In the genomic region with DNA sequence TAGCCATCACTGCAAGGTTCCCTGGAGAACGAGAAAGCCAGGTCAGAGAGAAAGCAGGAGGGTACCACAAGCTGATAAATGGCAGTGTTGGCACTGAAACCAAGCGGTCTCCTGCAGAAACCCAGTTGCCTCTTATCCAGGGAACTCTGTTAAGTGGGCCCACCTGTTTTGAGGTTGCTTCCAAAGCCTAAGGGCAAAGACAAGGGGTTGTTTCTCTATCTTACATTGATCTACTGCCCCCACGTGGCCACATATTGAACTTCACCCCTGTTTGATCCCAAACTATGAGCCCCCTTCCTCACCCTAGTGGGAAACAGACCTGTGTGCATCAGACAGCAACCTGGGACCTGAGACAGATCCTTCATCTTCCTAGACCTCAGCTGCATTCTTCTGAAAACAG, we compare ENCODE assay signal across 8 mouse cellular contexts. TPM values are rescaled to one million over a fixed set of nuclear protein-coding genes. Genes with fewer than 3 reads are reported as not detected.
DNase-seq lines count a peak whose midpoint lies in the region; ATAC-seq lines count a peak whose summit lies in the region.

No protein-coding gene starts in this region.

- intact Hi-C loops in left cerebral cortex, postnatal 14 days (cut with DNase I) = loop anchor here (2.0 to 5.0 kb wide), 2 partner anchors 44 to 194 kb away; partner anchors contain the start of gene Tcf7l1

- no peaks in the 10 kb centered on the region for H3K9me3 ChIP-seq in kidney, embryonic 15.5 days (replicated peaks)
- no peaks in the 10 kb centered on the region for H3K9me3 ChIP-seq in intestine, embryonic 14.5 days (ENCODE audit: control insufficient read depth, low read length)
- H3K9me3 ChIP-seq in midbrain, embryonic 14.5 days (ENCODE audit: control insufficient read depth, low read length) = no peaks in the 10 kb centered on the region

- no peak overlapping the region for H3K9ac ChIP-seq in kidney, embryonic 15.5 days
- no peak overlapping the region for H3K9ac ChIP-seq in intestine, embryonic 14.5 days (ENCODE audit: low read length)
- H3K9ac ChIP-seq in midbrain, embryonic 14.5 days (replicated peaks; ENCODE audit: low read length) = no peak overlapping the region

- no peak overlapping the region for H3K4me3 ChIP-seq in kidney, embryonic 15.5 days (replicated peaks)
- H3K4me3 ChIP-seq in intestine, embryonic 14.5 days (ENCODE audit: low read depth, low read length) = no peak overlapping the region
- no peak overlapping the region for H3K4me3 ChIP-seq in midbrain, embryonic 14.5 days (replicated peaks; ENCODE audit: low read depth, low read length)

- no peak overlapping the region for H3K27ac ChIP-seq in kidney, embryonic 15.5 days
- H3K27ac ChIP-seq in intestine, embryonic 14.5 days (ENCODE audit: low read depth) = no peak overlapping the region
- no peak overlapping the region for H3K27ac ChIP-seq in midbrain, embryonic 14.5 days (replicated peaks; ENCODE audit: low read depth, low read length)

- H3K36me3 ChIP-seq in kidney, embryonic 15.5 days = no peaks in the 10 kb centered on the region
- H3K36me3 ChIP-seq in intestine, embryonic 14.5 days (ENCODE audit: control insufficient read depth, insufficient read depth, low read length) = no peaks in the 10 kb centered on the region
- no peaks in the 10 kb centered on the region for H3K36me3 ChIP-seq in midbrain, embryonic 14.5 days (ENCODE audit: control insufficient read depth, insufficient read depth, low read length)

- H3K4me1 ChIP-seq in kidney, embryonic 15.5 days = 0 out of 2 replicates have a peak, but pooled peaks cover 2% of the 10 kb centered on the region
- no peaks in the 10 kb centered on the region for H3K4me1 ChIP-seq in intestine, embryonic 14.5 days (replicated peaks; ENCODE audit: control insufficient read depth, insufficient read depth, low read length)
- H3K4me1 ChIP-seq in midbrain, embryonic 14.5 days (ENCODE audit: control insufficient read depth, insufficient read depth, low read length) = no peaks in the 10 kb centered on the region

- peak; percentile 36 for DNase-seq in kidney, adult 11 months
- peak; percentile 27 for DNase-seq in c-Kit-positive CD71-positive TER-119-positive erythroid progenitor cells, embryonic 14.5 days (ENCODE audit: low spot score)
- peak; percentile 29 to 63 for DNase-seq in frontal cortex, postnatal 14 days (ENCODE audit: low spot score in 2 of 2)
- DNase-seq in intestine, embryonic 14.5 days (ENCODE audit: low spot score) = peak; percentile 91
- DNase-seq in left cerebral cortex, postnatal 14 days (ENCODE audit: low spot score in 2 of 2) = peak; percentile 52 to 74
- peak; percentile 84 for DNase-seq in midbrain, embryonic 14.5 days
- peak; percentile 82 for DNase-seq in testis, postnatal 10 days (ENCODE audit: low spot score)

- 19% methylated on average over 3 of the region's 3 CpGs for WGBS in kidney, embryonic 15.5 days
- 27% methylated on average over 3 of the region's 3 CpGs for WGBS in intestine, embryonic 14.5 days
- 34% methylated on average over 3 of the region's 3 CpGs for WGBS in midbrain, embryonic 14.5 days

- H3K27me3 ChIP-seq in kidney, embryonic 15.5 days = peaks cover 7% of the 10 kb centered on the region
- H3K27me3 ChIP-seq in intestine, embryonic 14.5 days (replicated peaks; ENCODE audit: control insufficient read depth, insufficient read depth, low read length) = no peaks in the 10 kb centered on the region
- no peaks in the 10 kb centered on the region for H3K27me3 ChIP-seq in midbrain, embryonic 14.5 days (ENCODE audit: control insufficient read depth, insufficient read depth, low read length)

- H3K4me2 ChIP-seq in kidney, embryonic 15.5 days = no peak overlapping the region
- H3K4me2 ChIP-seq in intestine, embryonic 14.5 days (ENCODE audit: low read length) = no peak overlapping the region
- H3K4me2 ChIP-seq in midbrain, embryonic 14.5 days (ENCODE audit: low read length) = no peak overlapping the region

- no peak for ATAC-seq in kidney, embryonic 15.5 days (replicated peaks; ENCODE audit: low FRiP score)
- no peak; the same call in 1 of the 2 replicates for ATAC-seq in intestine, embryonic 14.5 days (replicated peaks; ENCODE audit: low FRiP score, low TSS enrichment, low read depth)
- no peak for ATAC-seq in midbrain, embryonic 14.5 days (ENCODE audit: low FRiP score, low TSS enrichment)

RNA-seq across cellular contexts. Expression of gene Tcf7l1, which starts 42.2 kb away (rescaled TPM):
- 35.2 and 38.2 TPM in 2 replicates for polyA plus RNA-seq in kidney, embryonic 15.5 days (2015; fragmentation: Nextera tagmentation; extraction: Ambion mirVana)
- 23.1 and 26.5 TPM in 2 replicates for polyA plus RNA-seq in intestine, embryonic 14.5 days (2014; fragmentation: Nextera tagmentation; extraction: Ambion mirVana)
- total RNA-seq in left cerebral cortex, postnatal 14 days (2021) = 1 to 10 TPM; 4.8 to 5.0 TPM
- polyA plus RNA-seq in midbrain, embryonic 14.5 days (2014; fragmentation: Nextera tagmentation; extraction: Ambion mirVana) = 4.1 and 7.8 TPM in 2 replicates

Comparison
In these comparisons a context has a peak if more than half of its experiments do, and no peak if none do; other contexts are left out.
1. DNase-seq: peak in every context shown above with its lines; median percentile 91 in intestine, embryonic 14.5 days; 84 in midbrain, embryonic 14.5 days; 82 in testis, postnatal 10 days; 63 in left cerebral cortex, postnatal 14 days; 46 in frontal cortex, postnatal 14 days; 36 in kidney, adult 11 months; 27 in c-Kit-positive CD71-positive TER-119-positive erythroid progenitor cells, embryonic 14.5 days.